Mouse (Mus musculus) midbrain, embryonic 11.5 days (tissue): Measurements from ENCODE around the gene Parm1. TPM values are rescaled to one million over a fixed set of nuclear protein-coding genes. Genes with fewer than 3 reads are reported as not detected.

Experiments used
- ATAC-seq: fragments of 200-750 bp; cut with Nextera tagmentation; 2 replicates; pipeline ENCODE4 v1.8.0; 2017; ENCODE audit warnings: moderate TSS enrichment, moderate library complexity; ENCODE audit not compliant: low FRiP score
- DNase-seq: peaks from one replicate; pipeline ENCODE4 v3.0.0; 2015; ENCODE audit warnings: low spot score; ENCODE audit errors: missing footprints
- H3K27ac ChIP-seq: fragments of 300-500 bp; sonication (generic); 2 replicates; pipeline ENCODE4 v1.5.1; 2014; ENCODE audit warnings: low read depth, low read length
- H3K27me3 ChIP-seq: fragments of 300-500 bp; sonication (generic); 2 replicates; pipeline ENCODE4 v1.6.1; 2014; ENCODE audit warnings: mild to moderate bottlenecking, low read length, moderate library complexity, mixed read lengths; ENCODE audit not compliant: control insufficient read depth, insufficient read depth
- H3K36me3 ChIP-seq: fragments of 300-500 bp; sonication (generic); 2 replicates; pipeline ENCODE4 v1.6.1; 2014; ENCODE audit warnings: mild to moderate bottlenecking, low read length, moderate library complexity, mixed read lengths; ENCODE audit not compliant: control insufficient read depth, insufficient read depth
- H3K4me1 ChIP-seq: fragments of 300-500 bp; sonication (generic); 2 replicates; pipeline ENCODE4 v1.6.1; 2014; ENCODE audit warnings: low read length; ENCODE audit not compliant: control insufficient read depth, insufficient read depth
- H3K4me2 ChIP-seq: fragments of 300-500 bp; sonication (generic); 2 replicates; pipeline ENCODE4 v1.6.1; 2014; ENCODE audit warnings: mild to moderate bottlenecking, moderate library complexity
- H3K4me3 ChIP-seq: fragments of 300-500 bp; sonication (generic); 2 replicates; pipeline ENCODE4 v1.5.1; 2014; ENCODE audit warnings: low read depth, low read length
- H3K9ac ChIP-seq: fragments of 300-500 bp; sonication (generic); 2 replicates; pipeline ENCODE4 v1.6.1; 2014; ENCODE audit warnings: low read length
- H3K9me3 ChIP-seq: fragments of 300-500 bp; sonication (generic); 2 replicates; pipeline ENCODE4 v1.6.1; 2016; ENCODE audit warnings: low read length; ENCODE audit not compliant: control insufficient read depth
- WGBS: fragments of 180-500 bp; shearing (Covaris S2); extraction: QIAGEN DNeasy Blood & Tissue Kit; methylation state at CpG from one replicate; pipeline ENCODE4 v1.1.7; 2014; 5-methylcytosine and 5-hydroxymethylcytosine counted together
- polyA plus RNA-seq: library from polyadenylated mRNA; unstranded; fragments of >200 nt; fragmentation: Nextera tagmentation; extraction: Ambion mirVana; gene quantifications from 2 replicates; pipeline ENCODE4 v1.2.1, GENCODE M21; 2014

Gene Parm1
- polyA plus RNA-seq, 1 experiment from 2014 or later, result 17.6 TPM

GRCm38 (mm10) chr5:91562486-91562885, 45.1 kb downstream of the Parm1 start:
- Histone ChIP-seq H3K4me1 (no peaks in the 10 kb centered on the region), H3K36me3 (no peaks in the 10 kb centered on the region), H3K27ac (no peak overlapping the region), H3K9me3 (no peaks in the 10 kb centered on the region), H3K4me3 (no peak overlapping the region), H3K4me2 (no peak overlapping the region), H3K27me3 (no peaks in the 10 kb centered on the region), H3K9ac (no peak overlapping the region)
- WGBS, result 83% methylated on average over 7 of the region's 7 CpGs
- no peak for ATAC-seq
- DNase-seq, result no peak

GRCm38 (mm10) chr5:91564054-91564453, 46.6 kb downstream of the Parm1 start:
- ATAC-seq, result no peak
- Histone ChIP-seq H3K4me1 (no peaks in the 10 kb centered on the region), H3K27me3 (no peaks in the 10 kb centered on the region), H3K27ac (no peak overlapping the region), H3K36me3 (no peaks in the 10 kb centered on the region), H3K9me3 (no peaks in the 10 kb centered on the region), H3K4me3 (no peak overlapping the region), H3K4me2 (no peak overlapping the region), H3K9ac (no peak overlapping the region)
- no peak for DNase-seq
- 94% methylated on average over 3 of the region's 3 CpGs for WGBS

GRCm38 (mm10) chr5:91565458-91565857, 48.0 kb downstream of the Parm1 start:
- H3K36me3 ChIP-seq, result no peaks in the 10 kb centered on the region
- H3K27ac ChIP-seq, result no peak overlapping the region
- DNase-seq (no peak), ATAC-seq (no peak)
- no peak overlapping the region for H3K4me2 ChIP-seq
- H3K27me3 ChIP-seq, result no peaks in the 10 kb centered on the region
- no peaks in the 10 kb centered on the region for H3K9me3 ChIP-seq
- H3K4me1 ChIP-seq, result no peaks in the 10 kb centered on the region
- no peak overlapping the region for H3K4me3 ChIP-seq
- WGBS, result 90% methylated on average over 3 of the region's 3 CpGs
- no peak overlapping the region for H3K9ac ChIP-seq

GRCm38 (mm10) chr5:91566591-91566990, 49.2 kb downstream of the Parm1 start:
- Histone ChIP-seq H3K27me3 (no peaks in the 10 kb centered on the region), H3K9ac (no peak overlapping the region), H3K9me3 (no peaks in the 10 kb centered on the region), H3K4me3 (no peak overlapping the region), H3K4me2 (no peak overlapping the region), H3K27ac (no peak overlapping the region), H3K4me1 (no peaks in the 10 kb centered on the region), H3K36me3 (no peaks in the 10 kb centered on the region)
- DNase-seq (no peak), ATAC-seq (no peak)
- WGBS, result 81% methylated on average over 3 of the region's 3 CpGs

GRCm38 (mm10) chr5:91574211-91574610, 56.8 kb downstream of the Parm1 start:
- H3K36me3 ChIP-seq, result no peaks in the 10 kb centered on the region
- no peak overlapping the region for H3K4me2 ChIP-seq
- H3K9me3 ChIP-seq, result no peaks in the 10 kb centered on the region
- H3K27me3 ChIP-seq, result no peaks in the 10 kb centered on the region
- ATAC-seq, result no peak
- DNase-seq, result no peak
- WGBS, result 59% methylated on average over 2 of the region's 2 CpGs
- no peak overlapping the region for H3K4me3 ChIP-seq
- no peak overlapping the region for H3K27ac ChIP-seq
- no peaks in the 10 kb centered on the region for H3K4me1 ChIP-seq
- no peak overlapping the region for H3K9ac ChIP-seq

GRCm38 (mm10) chr5:91578924-91579323, 61.5 kb downstream of the Parm1 start:
- no peaks in the 10 kb centered on the region for H3K27me3 ChIP-seq
- WGBS, result 91% methylated on average over 7 of the region's 7 CpGs
- DNase-seq (no peak), ATAC-seq (no peak)
- H3K4me1 ChIP-seq, result no peaks in the 10 kb centered on the region
- H3K27ac ChIP-seq, result no peak overlapping the region
- no peak overlapping the region for H3K9ac ChIP-seq
- no peak overlapping the region for H3K4me2 ChIP-seq
- H3K36me3 ChIP-seq, result no peaks in the 10 kb centered on the region
- no peak overlapping the region for H3K4me3 ChIP-seq
- H3K9me3 ChIP-seq, result no peaks in the 10 kb centered on the region

- Histone ChIP-seq H3K9me3 (no peaks in the 10 kb centered on the region), H3K27ac (no peak overlapping the region), H3K4me3 (no peak overlapping the region), H3K4me1 (no peaks in the 10 kb centered on the region), H3K27me3 (no peaks in the 10 kb centered on the region), H3K36me3 (no peaks in the 10 kb centered on the region), H3K9ac (no peak overlapping the region), H3K4me2 (no peak overlapping the region)
- no peak for ATAC-seq
- WGBS, result 87% methylated on average over 4 of the region's 4 CpGs
- DNase-seq, result no peak
These were observed 64.4 kb downstream of the Parm1 start for GRCm38 (mm10) chr5:91581799-91582198.

GRCm38 (mm10) chr5:91586206-91586605, 68.8 kb downstream of the Parm1 start:
- Histone ChIP-seq H3K27me3 (no peaks in the 10 kb centered on the region), H3K27ac (no peak overlapping the region), H3K4me2 (no peak overlapping the region), H3K4me3 (no peak overlapping the region), H3K9me3 (no peaks in the 10 kb centered on the region), H3K9ac (no peak overlapping the region), H3K4me1 (no peaks in the 10 kb centered on the region), H3K36me3 (no peaks in the 10 kb centered on the region)
- ATAC-seq (no peak), DNase-seq (no peak)
- 67% methylated on average over 3 of the region's 3 CpGs for WGBS

GRCm38 (mm10) chr5:91594083-91594482, 76.7 kb downstream of the Parm1 start:
- 93% methylated on average over 5 of the region's 5 CpGs for WGBS
- Histone ChIP-seq H3K4me2 (no peak overlapping the region), H3K36me3 (no peaks in the 10 kb centered on the region), H3K4me3 (no peak overlapping the region), H3K27me3 (no peaks in the 10 kb centered on the region), H3K4me1 (no peaks in the 10 kb centered on the region), H3K27ac (no peak overlapping the region), H3K9me3 (no peaks in the 10 kb centered on the region), H3K9ac (no peak overlapping the region)
- ATAC-seq, result no peak
- no peak for DNase-seq

- H3K4me1 ChIP-seq, result no peaks in the 10 kb centered on the region
- no peak overlapping the region for H3K27ac ChIP-seq
- DNase-seq, result no peak
- H3K9ac ChIP-seq, result no peak overlapping the region
- 72% methylated on average over 5 of the region's 5 CpGs for WGBS
- no peaks in the 10 kb centered on the region for H3K27me3 ChIP-seq
- H3K36me3 ChIP-seq, result no peaks in the 10 kb centered on the region
- H3K9me3 ChIP-seq, result no peaks in the 10 kb centered on the region
- no peak for ATAC-seq
- H3K4me2 ChIP-seq, result no peak overlapping the region
- no peak overlapping the region for H3K4me3 ChIP-seq
These were observed 79.8 kb downstream of the Parm1 start for GRCm38 (mm10) chr5:91597216-91597615.
